Mouse (Mus musculus) hematopoietic stem cell, adult 5-6 weeks (primary cell): ENCODE data around the gene Rps7. TPM values are rescaled to one million over a fixed set of nuclear protein-coding genes. Genes with fewer than 3 reads are reported as not detected.

ENCODE experiments used
- total RNA-seq: library from RNA; stranded (forward); fragments of 172-1452, 232-1000 nt; gene quantifications from 2 replicates; pipeline ENCODE4 v1.2.3, GENCODE M21; 2017

Gene Rps7
- total RNA-seq, 1 experiment from 2014 or later, result 4,313 TPM

Other genes starting within 250 kb of the Rps7 start
- gene Dcdc2c, start 83.6 kb downstream of the Rps7 start, total RNA-seq, result not detected in 2 replicates
- not detected in 2 replicates for gene Allc, start 53.4 kb downstream of the Rps7 start, total RNA-seq
- not detected in 2 replicates for gene Colec11, start 12.6 kb downstream of the Rps7 start, total RNA-seq
- gene Rnaseh1, start 13.6 kb upstream of the Rps7 start, total RNA-seq, result 25.5 and 26.0 TPM in 2 replicates
- gene Adi1, start 39.3 kb upstream of the Rps7 start, total RNA-seq, result 26.1 and 45.0 TPM in 2 replicates
- 51.4 and 57.8 TPM in 2 replicates for gene Trappc12, start 114.5 kb upstream of the Rps7 start, total RNA-seq
- gene Eipr1, start 115.8 kb upstream of the Rps7 start, total RNA-seq, result 18.7 and 25.6 TPM in 2 replicates